ENCODE assay signal across 9 mouse cellular contexts in genomic region chr11:73084303-73084702, GRCm38 (mm10). TPM values are rescaled to one million over a fixed set of nuclear protein-coding genes. Genes with fewer than 3 reads are reported as not detected.
A peak's percentile ranks its signal among the peaks of the same experiment; 100 is the strongest.
DNase-seq lines count a peak whose midpoint lies in the region; ATAC-seq and TF ChIP-seq lines count a peak whose summit lies in the region.
"Had no signal": no experiment of that assay in that cellular context is flagged by ENCODE, and none has a peak within 500 bp of the region (broad histone marks: within the 10 kb centered on the region; RNA-seq: fewer than 3 reads in every experiment).

No protein-coding gene starts in this region.

- DNase-seq in heart, adult 9 months (ENCODE audit: low spot score in 2 of 2) = no peak
- peak; percentile 20 to 45 for DNase-seq in spleen, adult 2 months (ENCODE audit: low read depth in 1 of 2, low spot score in 2 of 2)
- no peak for DNase-seq in spleen, adult 12 weeks (ENCODE audit: low spot score)
- peak; percentile 42 for DNase-seq in thymus, postnatal 25 days
- no peak for DNase-seq in adrenal gland, postnatal 25 days
- DNase-seq in left cerebral cortex, adult 11 months (ENCODE audit: low spot score) = no peak

- TF ChIP-seq CTCF in spleen, adult 2 months (IDR thresholded peaks at IDR 0.05; ENCODE audit: extremely low read depth, insufficient read depth, insufficient read length, insufficient replicate concordance) = no peak

- no peaks in the 10 kb centered on the region for H3K27me3 ChIP-seq in heart, embryonic 13.5 days (replicated peaks)
- no peaks in the 10 kb centered on the region for H3K27me3 ChIP-seq in spleen, adult 2 months (ENCODE audit: control insufficient read depth, insufficient read depth, low read length)
- H3K27me3 ChIP-seq: liver, embryonic 15.5 days had no signal

- H3K36me3 ChIP-seq in heart, embryonic 13.5 days = peaks cover 54% of the 10 kb centered on the region
- peaks cover 12% of the 10 kb centered on the region for H3K36me3 ChIP-seq in spleen, adult 2 months (ENCODE audit: control insufficient read depth, insufficient read depth, low read length)

- H3K27ac ChIP-seq in heart, embryonic 13.5 days (replicated peaks) = peak overlapping the region; percentile 63
- H3K27ac ChIP-seq in spleen, adult 2 months (ENCODE audit: insufficient read depth, low read length) = peak overlapping the region; percentile 55
- H3K27ac ChIP-seq: liver, embryonic 15.5 days had no signal

- H3K4me2 ChIP-seq in heart, embryonic 13.5 days = no peak overlapping the region
- H3K4me2 ChIP-seq: liver, embryonic 15.5 days had no signal

- ATAC-seq in heart, embryonic 13.5 days (ENCODE audit: extremely low read depth, insufficient number of reproducible peaks, low FRiP score, low TSS enrichment) = no peak
- ATAC-seq in inflammation-experienced regulatory T-cells, adult 6 months = peak; percentile 80

- WGBS in heart, embryonic 13.5 days = 58% methylated on average over 6 of the region's 6 CpGs
- 10% methylated on average over 6 of the region's 6 CpGs for WGBS in spleen, adult 2 months

- H3K4me1 ChIP-seq in heart, embryonic 13.5 days = peaks cover 51% of the 10 kb centered on the region
- H3K4me1 ChIP-seq in spleen, adult 2 months (ENCODE audit: control insufficient read depth, insufficient read depth, insufficient read length) = peaks cover 13% of the 10 kb centered on the region

- H3K4me3 ChIP-seq in heart, embryonic 13.5 days = no peak overlapping the region
- no peak overlapping the region for H3K4me3 ChIP-seq in spleen, adult 2 months (ENCODE audit: extremely low read depth, insufficient read depth, insufficient read length)
- H3K4me3 ChIP-seq: liver, embryonic 15.5 days had no signal

- H3K9me3 ChIP-seq in heart, embryonic 13.5 days = no peaks in the 10 kb centered on the region
- H3K9me3 ChIP-seq: liver, embryonic 15.5 days had no signal

- no peak overlapping the region for H3K9ac ChIP-seq in heart, embryonic 13.5 days
- H3K9ac ChIP-seq: liver, embryonic 15.5 days had no signal

- TF ChIP-seq POLR2A in spleen, adult 2 months (IDR thresholded peaks at IDR 0.05; ENCODE audit: low read depth, low read length) = no peak

RNA-seq across cellular contexts. Expression of gene Itgae, which starts 6.1 kb away (rescaled TPM):
- 0.24 and 0.27 TPM in 2 replicates for polyA plus RNA-seq in heart, embryonic 13.5 days (2015; fragmentation: Nextera tagmentation; extraction: Ambion mirVana)
- polyA plus RNA-seq in spleen, adult 2 months (2012; rRNA removed) = 5.0 and 5.1 TPM in 2 replicates
- polyA plus RNA-seq in inflammation-experienced regulatory T-cells, adult 6 months (2017; shearing (Covaris generic)) = 100 to 1,000 TPM in 2 of 3 experiments, 10 to 100 TPM in 1; 30.7 to 110 (median 101) TPM
- 0.30 and 0.33 TPM in 2 replicates for total RNA-seq in adrenal gland, postnatal 25 days (2021)

RNA-seq across cellular contexts. Expression of gene Ncbp3, which starts 36.7 kb away (rescaled TPM):
- polyA plus RNA-seq in heart, embryonic 13.5 days (2015; fragmentation: Nextera tagmentation; extraction: Ambion mirVana) = 9.9 TPM in 2 replicates
- 1.8 and 2.0 TPM in 2 replicates for polyA plus RNA-seq in spleen, adult 2 months (2012; rRNA removed)
- 10 to 100 TPM; 12.6 to 21.1 (median 19.4) TPM for polyA plus RNA-seq in inflammation-experienced regulatory T-cells, adult 6 months (2017; shearing (Covaris generic))
- total RNA-seq in adrenal gland, postnatal 25 days (2021) = 10.8 and 15.1 TPM in 2 replicates

RNA-seq across cellular contexts. Expression of gene Haspin, which starts 53.8 kb away (rescaled TPM):
- 11.5 and 11.9 TPM in 2 replicates for polyA plus RNA-seq in heart, embryonic 13.5 days (2015; fragmentation: Nextera tagmentation; extraction: Ambion mirVana)
- 2.2 and 2.5 TPM in 2 replicates for polyA plus RNA-seq in spleen, adult 2 months (2012; rRNA removed)
- 10 to 100 TPM in 1 of 3 experiments, 1 to 10 TPM in 2; 6.7 to 11.1 (median 8.1) TPM for polyA plus RNA-seq in inflammation-experienced regulatory T-cells, adult 6 months (2017; shearing (Covaris generic))
- total RNA-seq in adrenal gland, postnatal 25 days (2021) = 1.4 and 1.6 TPM in 2 replicates

Comparison
In these comparisons a context has a peak if more than half of its experiments do, and no peak if none do; other contexts are left out.
1. DNase-seq: peak in spleen, adult 2 months (2 of 2) and thymus, postnatal 25 days (single experiment); none in heart, adult 9 months (0 of 2), spleen, adult 12 weeks (single experiment), adrenal gland, postnatal 25 days (single experiment) and left cerebral cortex, adult 11 months (single experiment).